Mouse (Mus musculus) MEL (cell line): Measurements from ENCODE around the gene Srbd1. TPM values are rescaled to one million over a fixed set of nuclear protein-coding genes. Genes with fewer than 3 reads are reported as not detected.

Source experiments
- DNase-seq: peaks from one replicate; pipeline ENCODE4 v3.0.0; 2011; ENCODE audit warnings: low read depth, low spot score
- H3K27ac ChIP-seq: 2 replicates; pipeline ENCODE4 v1.5.1; 2012; ENCODE audit warnings: low read depth, mild to moderate bottlenecking, control low read depth, low read length, moderate library complexity; ENCODE audit not compliant: control insufficient read depth
- H3K27me3 ChIP-seq, 2 experiments: fragments of 150-350 bp in 1 of 2; sonication (generic) in 1 of 2; 2 replicates each; pipeline ENCODE4 v1.6.1; 2012; ENCODE audit warnings: low read length in 2 of 2, mild to moderate bottlenecking in 2 of 2, improper control_type of control experiment in 1 of 2, moderate library complexity in 1 of 2; ENCODE audit not compliant: insufficient read depth in 2 of 2, control insufficient read depth in 1 of 2
- H3K36me3 ChIP-seq, 2 experiments: 2 replicates each; pipeline ENCODE4 v1.6.1; 2012 to 2014; ENCODE audit warnings: low read length in 2 of 2, improper control_type of control experiment in 1 of 2, inconsistent platforms in 1 of 2, mild to moderate bottlenecking in 1 of 2; ENCODE audit not compliant: insufficient read depth in 2 of 2, control insufficient read depth in 1 of 2
- H3K4me1 ChIP-seq, 2 experiments: fragments of 150-350 bp in 1 of 2; sonication (generic) in 1 of 2; 2 replicates each; pipeline ENCODE4 v1.6.1; 2012; ENCODE audit warnings: low read length in 2 of 2, improper control_type of control experiment in 1 of 2, mild to moderate bottlenecking in 1 of 2; ENCODE audit not compliant: insufficient read depth in 2 of 2, control insufficient read depth in 1 of 2
- H3K4me3 ChIP-seq, 2 experiments: fragments of 150-350 bp in 1 of 2; sonication (generic) in 1 of 2; 2 replicates each; pipeline ENCODE4 v1.5.1; 2012; ENCODE audit warnings: low read depth in 2 of 2, low read length in 2 of 2, mild to moderate bottlenecking in 2 of 2, moderate library complexity in 2 of 2, control low read depth in 1 of 2, improper control_type of control experiment in 1 of 2; ENCODE audit not compliant: control insufficient read depth in 1 of 2, insufficient read depth in 1 of 2
- H3K79me2 ChIP-seq: 2 replicates; pipeline ENCODE4 v1.6.1; 2012; ENCODE audit warnings: mild to moderate bottlenecking, low read length, moderate library complexity; ENCODE audit not compliant: control insufficient read depth, poor library complexity, insufficient read depth
- H3K9ac ChIP-seq: 2 replicates; pipeline ENCODE4 v1.6.1; 2012; ENCODE audit warnings: low read depth, mild to moderate bottlenecking, control low read depth, low read length, moderate library complexity; ENCODE audit not compliant: control insufficient read depth, poor library complexity, severe bottlenecking
- H3K9me3 ChIP-seq: fragments of 150-350 bp; sonication (generic); replicated peaks from 2 replicates; pipeline ENCODE4 v1.6.1; 2012; ENCODE audit warnings: mild to moderate bottlenecking, low read length, improper control_type of control experiment, moderate library complexity; ENCODE audit not compliant: insufficient read depth
- BHLHE40 ChIP-seq: IDR thresholded peaks from 2 replicates; pipeline ENCODE4 v1.6.1; 2012; ENCODE audit warnings: low read depth, mild to moderate bottlenecking, inconsistent platforms, low read length, improper control_type of control experiment, borderline replicate concordance
- CHD2 ChIP-seq: IDR thresholded peaks from 2 replicates; pipeline ENCODE4 v1.6.1; 2011; ENCODE audit warnings: low read length, improper control_type of control experiment
- CTCF ChIP-seq, 3 experiments: IDR thresholded peaks in 2 of 3; conservative IDR thresholded peaks in 1 of 3; 2 replicates each; pipeline ENCODE4 v1.5.1; 2011 to 2012; ENCODE audit warnings: low read length in 3 of 3, low read depth in 2 of 3, mild to moderate bottlenecking in 2 of 3, improper control_type of control experiment in 1 of 3, inconsistent platforms in 1 of 3, mixed read lengths in 1 of 3, moderate library complexity in 1 of 3; ENCODE audit not compliant: control insufficient read depth in 1 of 3, insufficient read depth in 1 of 3, poor library complexity in 1 of 3, severe bottlenecking in 1 of 3
- E2F4 ChIP-seq: IDR thresholded peaks from 2 replicates; pipeline ENCODE4 v1.6.1; 2011; ENCODE audit warnings: low read depth, low read length, improper control_type of control experiment, borderline replicate concordance
- ELF1 ChIP-seq: IDR thresholded peaks from 2 replicates; pipeline ENCODE4 v1.6.1; 2014; ENCODE audit warnings: low read depth, mild to moderate bottlenecking, inconsistent platforms, low read length, improper control_type of control experiment, moderate library complexity
- EP300 ChIP-seq, 2 experiments: IDR thresholded peaks; 2 replicates each; pipeline ENCODE4 v1.6.1; 2011; ENCODE audit warnings: improper control_type of control experiment in 2 of 2, low read length in 2 of 2, low read depth in 1 of 2, mild to moderate bottlenecking in 1 of 2
- ETS1 ChIP-seq: IDR thresholded peaks from 2 replicates; pipeline ENCODE4 v1.6.1; 2012; ENCODE audit warnings: low read depth, mild to moderate bottlenecking, inconsistent platforms, low read length, improper control_type of control experiment, moderate library complexity
- GATA1 ChIP-seq: IDR thresholded peaks from 2 replicates; pipeline ENCODE4 v1.6.1; 2011; ENCODE audit warnings: low read depth, low read length, improper control_type of control experiment
- HCFC1 ChIP-seq: IDR thresholded peaks from 2 replicates; pipeline ENCODE4 v1.6.1; 2012; ENCODE audit warnings: low read depth, mild to moderate bottlenecking, inconsistent platforms, low read length, improper control_type of control experiment, moderate library complexity
- KAT2A ChIP-seq: conservative IDR thresholded peaks from 2 replicates; pipeline ENCODE4 v1.6.1; 2012; ENCODE audit warnings: low read depth, low read length, improper control_type of control experiment, inconsistent platforms
- MAFK ChIP-seq: IDR thresholded peaks from 2 replicates; pipeline ENCODE4 v1.6.1; 2011; ENCODE audit warnings: low read depth, mild to moderate bottlenecking, low read length, improper control_type of control experiment, borderline replicate concordance
- NRF1 ChIP-seq: IDR thresholded peaks from 2 replicates; pipeline ENCODE4 v1.6.1; 2014; ENCODE audit warnings: low read depth, mild to moderate bottlenecking, inconsistent platforms, low read length, improper control_type of control experiment, moderate library complexity; ENCODE audit not compliant: poor library complexity, insufficient read depth, severe bottlenecking
- POLR2A ChIP-seq, 2 experiments: IDR thresholded peaks; 2 replicates each; pipeline ENCODE4 v1.6.1; 2011 to 2012; ENCODE audit warnings: low read length in 2 of 2, mild to moderate bottlenecking in 2 of 2, control low read depth in 1 of 2, improper control_type of control experiment in 1 of 2, low read depth in 1 of 2, moderate library complexity in 1 of 2; ENCODE audit not compliant: control insufficient read depth in 1 of 2, insufficient read depth in 1 of 2, poor library complexity in 1 of 2
- POLR2AphosphoS5 ChIP-seq: IDR thresholded peaks from 2 replicates; pipeline ENCODE4 v1.6.1; 2012; ENCODE audit warnings: low read depth, borderline replicate concordance, mild to moderate bottlenecking, inconsistent platforms, low read length, moderate library complexity, mixed read lengths
- RCOR1 ChIP-seq: IDR thresholded peaks from 2 replicates; pipeline ENCODE4 v1.6.1; 2012; ENCODE audit warnings: low read depth, mild to moderate bottlenecking, inconsistent platforms, low read length, improper control_type of control experiment
- SIN3A ChIP-seq: IDR thresholded peaks from 2 replicates; pipeline ENCODE4 v1.6.1; 2012; ENCODE audit warnings: low read length, improper control_type of control experiment, inconsistent platforms
- TCF12 ChIP-seq: IDR thresholded peaks from 2 replicates; pipeline ENCODE4 v1.6.1; 2014; ENCODE audit warnings: low read depth, mild to moderate bottlenecking, inconsistent platforms, low read length, improper control_type of control experiment, moderate library complexity
- USF1 ChIP-seq: IDR thresholded peaks from 2 replicates; pipeline ENCODE4 v1.6.1; 2014; ENCODE audit warnings: low read depth, mild to moderate bottlenecking, inconsistent platforms, low read length, improper control_type of control experiment, moderate library complexity
- USF2 ChIP-seq, 2 experiments: IDR thresholded peaks; 2 replicates each; pipeline ENCODE4 v1.6.1; 2011 to 2012; ENCODE audit warnings: improper control_type of control experiment in 2 of 2, low read length in 2 of 2, borderline replicate concordance in 1 of 2, inconsistent platforms in 1 of 2, low read depth in 1 of 2, mild to moderate bottlenecking in 1 of 2; ENCODE audit not compliant: insufficient read depth in 1 of 2
- ZC3H11A ChIP-seq: IDR thresholded peaks from 2 replicates; pipeline ENCODE4 v1.6.1; 2012; ENCODE audit warnings: low read depth, mild to moderate bottlenecking, inconsistent platforms, low read length, improper control_type of control experiment
- ZKSCAN1 ChIP-seq: IDR thresholded peaks from 2 replicates; pipeline ENCODE4 v1.6.1; 2012; ENCODE audit warnings: low read depth, mild to moderate bottlenecking, inconsistent platforms, low read length, improper control_type of control experiment, moderate library complexity
- ZMIZ1 ChIP-seq: IDR thresholded peaks from 2 replicates; pipeline ENCODE4 v1.6.1; 2012; ENCODE audit warnings: low read depth, mild to moderate bottlenecking, inconsistent platforms, low read length, improper control_type of control experiment, moderate library complexity
- ZNF384 ChIP-seq: IDR thresholded peaks from 2 replicates; pipeline ENCODE4 v1.6.1; 2012; ENCODE audit warnings: low read depth, mild to moderate bottlenecking, inconsistent platforms, low read length, improper control_type of control experiment
- polyA plus RNA-seq, 2 experiments: library from polyadenylated mRNA; stranded (reverse) in 1 of 2; unstranded in 1 of 2; fragments of >175 nt in 1 of 2; fragments of >200 nt in 1 of 2; gene quantifications; 2 replicates each; pipeline versions ENCODE4 v1.2.1 to v1.2.4; 2012; ENCODE audit warnings: low replicate concordance in 2 of 2, low read depth in 1 of 2; ENCODE audit not compliant: insufficient read length in 2 of 2, insufficient read depth in 1 of 2, missing spikeins in 1 of 2
- total RNA-seq: library from RNA; depleted of rRNA; stranded (reverse); fragments of 300-350 nt; gene quantifications from 2 replicates; pipeline ENCODE4 v1.2.3, GENCODE M21; 2012

Gene Srbd1
- total and polyA plus RNA-seq, 3 experiments, result 14.9 to 30.5 TPM; not detected in 1

DNA sequence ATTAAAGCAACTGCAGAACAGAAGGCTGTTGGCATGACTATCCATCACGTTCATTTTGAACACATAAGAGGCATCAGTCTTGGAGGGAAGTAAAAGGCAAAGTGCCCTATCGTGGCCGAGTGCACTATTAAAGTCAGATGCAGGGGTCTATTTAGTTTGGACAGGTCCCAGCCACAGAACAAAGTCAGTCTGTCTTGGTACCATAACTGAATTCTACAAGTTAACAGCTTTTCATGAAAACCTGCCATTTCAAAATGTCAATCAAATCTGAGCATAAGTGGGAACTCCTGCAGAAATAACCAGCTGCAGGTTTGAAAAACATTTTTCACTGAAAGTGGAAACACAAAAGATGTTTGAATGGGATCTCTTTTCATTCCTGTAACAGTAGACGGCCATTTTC lies 115.0 kb downstream of the Srbd1 start:
- Histone ChIP-seq H3K79me2 (no peaks in the 10 kb centered on the region), H3K36me3 (peaks cover 0 to 55% of the 10 kb centered on the region in 2 experiments; a peak in 2 of 4 replicates), H3K4me1 (peaks cover 28 to 29% of the 10 kb centered on the region in 2 experiments), H3K27me3 (no peaks in the 10 kb centered on the region), H3K9me3 (no peaks in the 10 kb centered on the region), H3K9ac (no peak overlapping the region), H3K4me3 (no peak overlapping the region), H3K27ac (peak overlapping the region; percentile 39; the same call in 1 of the 2 replicates)
- TF ChIP-seq MAFK (no peak), POLR2AphosphoS5 (no peak), GATA1 (no peak), USF2 (IDR thresholded peaks at IDR 0.05; ENCODE audit: borderline replicate concordance in 1 of 2, insufficient read depth in 1 of 2, low read depth in 1 of 2, low read length in 2 of 2) (no peak)
- DNase-seq, result peak; percentile 18

GRCm38 (mm10) chr17:86029175-86029574 lies 115.8 kb downstream of the Srbd1 start:
- H3K27ac ChIP-seq, result peak overlapping the region; percentile 47
- H3K9me3 ChIP-seq, result no peaks in the 10 kb centered on the region
- no peaks in the 10 kb centered on the region for H3K27me3 ChIP-seq
- DNase-seq, result peak; percentile 55
- no peak overlapping the region for H3K4me3 ChIP-seq
- peaks cover 0 to 64% of the 10 kb centered on the region in 2 experiments; a peak in 2 of 4 replicates for H3K36me3 ChIP-seq
- peak overlapping the region; percentile 54 for H3K9ac ChIP-seq
- no peak for TF ChIP-seq E2F4
- TF ChIP-seq GATA1, result peak; percentile 80
- no peak for TF ChIP-seq ZKSCAN1
- no peak for TF ChIP-seq ZNF384
- TF ChIP-seq ZMIZ1, result no peak
- TF ChIP-seq CTCF (IDR thresholded peaks at IDR 0.05 in 2 of 3, conservative IDR thresholded peaks at IDR 0.05 in 1 of 3; ENCODE audit: control insufficient read depth in 1 of 3, insufficient read depth in 1 of 3, low read depth in 2 of 3, low read length in 3 of 3, poor library complexity in 1 of 3, severe bottlenecking in 1 of 3), result no peak
- TF ChIP-seq BHLHE40, result peak; percentile 50; the same call in 1 of the 2 replicates
- TF ChIP-seq ELF1, result no peak
- peak; percentile 72 for TF ChIP-seq SIN3A
- TF ChIP-seq ETS1, result peak; percentile 82
- no peak for TF ChIP-seq MAFK
- no peak for TF ChIP-seq KAT2A
- peak; percentile 74 for TF ChIP-seq TCF12
- TF ChIP-seq RCOR1, result peak; percentile 54; the same call in 1 of the 2 replicates
- peak; percentile 60 to 87 for TF ChIP-seq EP300 (IDR thresholded peaks at IDR 0.05; ENCODE audit: low read depth in 1 of 2, low read length in 2 of 2)
- peak in 1 of 2 experiments; percentile 22; a peak in 1 of 4 replicates for TF ChIP-seq POLR2A (IDR thresholded peaks at IDR 0.05; ENCODE audit: control insufficient read depth in 1 of 2, insufficient read depth in 1 of 2, low read depth in 1 of 2, low read length in 2 of 2, poor library complexity in 1 of 2)
- TF ChIP-seq USF1, result no peak
- TF ChIP-seq CHD2, result no peak
- TF ChIP-seq NRF1, result no peak
- no peak for TF ChIP-seq HCFC1
- TF ChIP-seq ZC3H11A, result no peak
- no peaks in the 10 kb centered on the region; the same call in 1 of the 2 replicates for H3K79me2 ChIP-seq
- H3K4me1 ChIP-seq, result peaks cover 34 to 35% of the 10 kb centered on the region in 2 experiments
